Mouse (Mus musculus) liver, postnatal 0 days (tissue): ENCODE results near the gene Rtf2.

ENCODE experiments used
- CTCF ChIP-seq: sonication (generic); IDR thresholded peaks from 2 replicates; pipeline ENCODE4 v1.5.1; 2016; ENCODE audit warnings: antibody characterized with exemption, low read depth
- EP300 ChIP-seq: IDR thresholded peaks from 2 replicates; pipeline ENCODE4 v1.6.1; 2016; ENCODE audit warnings: antibody characterized with exemption, low read depth, mild to moderate bottlenecking

GRCm38 (mm10) chr2:172404239-172404638 lies 36.1 kb upstream of the Rtf2 start:
- TF ChIP-seq CTCF, result no peak
- TF ChIP-seq EP300, result no peak
